Mouse (Mus musculus): Measurements from ENCODE around the gene BC048562. TPM values are rescaled to one million over a fixed set of nuclear protein-coding genes. Genes with fewer than 3 reads are reported as not detected.

BC048562 gene
- total and polyA plus RNA-seq, 2 experiments from 2014 or later, result not detected

- DNase-seq (ENCODE audit: low spot score) (peak; percentile 17), ATAC-seq (ENCODE audit: low FRiP score) (no peak)
- Histone ChIP-seq H3K4me1 (ENCODE audit: insufficient read depth, low read length) (no peaks in the 10 kb centered on the region), H3K4me3 (ENCODE audit: low read depth, low read length) (no peak overlapping the region), H3K27ac (ENCODE audit: low read depth, low read length) (no peak overlapping the region), H3K4me2 (ENCODE audit: low read depth, low read length, poor library complexity, severe bottlenecking) (no peak overlapping the region), H3K9me3 (ENCODE audit: low read length) (no peaks in the 10 kb centered on the region), H3K36me3 (ENCODE audit: insufficient read depth, low read length) (no peaks in the 10 kb centered on the region), H3K9ac (replicated peaks; ENCODE audit: low read length, poor library complexity, severe bottlenecking) (no peak overlapping the region), H3K27me3 (ENCODE audit: insufficient read depth, low read length) (no peaks in the 10 kb centered on the region)
- WGBS, result 87% methylated on average over 11 of the region's 11 CpGs
- TF ChIP-seq CTCF (IDR thresholded peaks at IDR 0.05), result no peak
Observed at GRCm38 (mm10) chr9:108441236-108441919, 5.1 kb downstream of the BC048562 start.

- Histone ChIP-seq H3K9me3 (ENCODE audit: low read length) (no peaks in the 10 kb centered on the region), H3K9ac (replicated peaks; ENCODE audit: low read length, poor library complexity, severe bottlenecking) (no peak overlapping the region), H3K4me2 (ENCODE audit: low read depth, low read length, poor library complexity, severe bottlenecking) (no peak overlapping the region), H3K4me1 (ENCODE audit: insufficient read depth, low read length) (peaks cover 7% of the 10 kb centered on the region), H3K27me3 (ENCODE audit: insufficient read depth, low read length) (no peaks in the 10 kb centered on the region), H3K4me3 (ENCODE audit: low read depth, low read length) (no peak overlapping the region), H3K36me3 (ENCODE audit: insufficient read depth, low read length) (peaks cover 17% of the 10 kb centered on the region), H3K27ac (ENCODE audit: low read depth, low read length) (no peak overlapping the region)
- ATAC-seq (ENCODE audit: low FRiP score), result no peak
- TF ChIP-seq CTCF (IDR thresholded peaks at IDR 0.05), result no peak
- 69% methylated on average over 9 of the region's 9 CpGs for WGBS
- DNase-seq (ENCODE audit: low spot score), result no peak
Observed at GRCm38 (mm10) chr9:108445125-108445524, 8.8 kb downstream of the BC048562 start.

- Histone ChIP-seq H3K36me3 (ENCODE audit: insufficient read depth, low read length) (peaks cover 17% of the 10 kb centered on the region), H3K4me2 (ENCODE audit: low read depth, low read length, poor library complexity, severe bottlenecking) (peak overlapping the region; percentile 73), H3K9me3 (ENCODE audit: low read length) (no peaks in the 10 kb centered on the region), H3K9ac (replicated peaks; ENCODE audit: low read length, poor library complexity, severe bottlenecking) (no peak overlapping the region; the same call in 1 of the 2 replicates), H3K4me3 (ENCODE audit: low read depth, low read length) (peak overlapping the region; percentile 15), H3K4me1 (ENCODE audit: insufficient read depth, low read length) (peaks cover 29% of the 10 kb centered on the region), H3K27me3 (ENCODE audit: insufficient read depth, low read length) (no peaks in the 10 kb centered on the region), H3K27ac (ENCODE audit: low read depth, low read length) (peak overlapping the region; percentile 82)
- ATAC-seq (ENCODE audit: low FRiP score) (peak; percentile 22; the same call in 1 of the 2 replicates), DNase-seq (ENCODE audit: low spot score) (peak; percentile 79)
- 11% methylated on average over 4 of the region's 4 CpGs for WGBS
- no peak for TF ChIP-seq CTCF (IDR thresholded peaks at IDR 0.05)
Observed at GRCm38 (mm10) chr9:108449860-108450259, 13.6 kb downstream of the BC048562 start.

GRCm38 (mm10) chr9:108450292-108451169 lies 14.2 kb downstream of the BC048562 start:
- 37% methylated on average over 21 of the region's 21 CpGs for WGBS
- peak; percentile 35 for ATAC-seq (ENCODE audit: low FRiP score)

DNA sequence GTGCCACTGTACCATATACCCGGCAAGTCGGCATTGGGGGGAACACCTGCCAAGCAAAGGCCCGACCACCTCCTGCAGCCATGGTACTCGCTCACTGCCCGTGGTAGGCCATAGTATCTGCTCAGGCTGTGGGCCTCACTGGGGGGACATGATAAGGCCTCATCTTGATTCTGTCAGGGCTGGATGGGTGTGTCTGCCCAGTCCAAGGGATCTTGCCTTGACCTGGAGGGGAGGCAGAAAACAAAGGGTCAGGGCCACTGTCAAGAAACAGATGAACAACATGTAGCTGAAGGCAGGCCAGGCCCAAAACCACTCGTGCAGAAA lies 14.8 kb downstream of the BC048562 start:
- Histone ChIP-seq H3K27ac (ENCODE audit: low read depth, low read length) (peak overlapping the region; percentile 82), H3K4me1 (ENCODE audit: insufficient read depth, low read length) (peaks cover 29% of the 10 kb centered on the region), H3K9ac (replicated peaks; ENCODE audit: low read length, poor library complexity, severe bottlenecking) (peak overlapping the region; percentile 29), H3K36me3 (ENCODE audit: insufficient read depth, low read length) (peaks cover 17% of the 10 kb centered on the region), H3K4me2 (ENCODE audit: low read depth, low read length, poor library complexity, severe bottlenecking) (peak overlapping the region; percentile 73), H3K4me3 (ENCODE audit: low read depth, low read length) (peak overlapping the region; percentile 75), H3K9me3 (ENCODE audit: low read length) (no peaks in the 10 kb centered on the region), H3K27me3 (ENCODE audit: insufficient read depth, low read length) (no peaks in the 10 kb centered on the region)
- ATAC-seq (ENCODE audit: low FRiP score) (no peak), DNase-seq (ENCODE audit: low spot score) (no peak)
- 67% methylated on average over 6 of the region's 6 CpGs for WGBS
- no peak for TF ChIP-seq CTCF (IDR thresholded peaks at IDR 0.05)

More at GRCm38 (mm10) chr9:108450292-108451169, 14.2 kb downstream of the BC048562 start:
- Histone ChIP-seq H3K36me3 (ENCODE audit: insufficient read depth, low read length) (peaks cover 17% of the 10 kb centered on the region), H3K9me3 (ENCODE audit: low read length) (no peaks in the 10 kb centered on the region), H3K9ac (replicated peaks; ENCODE audit: low read length, poor library complexity, severe bottlenecking) (peak overlapping the region; percentile 29), H3K4me2 (ENCODE audit: low read depth, low read length, poor library complexity, severe bottlenecking) (peak overlapping the region; percentile 73), H3K4me1 (ENCODE audit: insufficient read depth, low read length) (peaks cover 29% of the 10 kb centered on the region), H3K4me3 (ENCODE audit: low read depth, low read length) (peak overlapping the region; percentile 75), H3K27ac (ENCODE audit: low read depth, low read length) (peak overlapping the region; percentile 82), H3K27me3 (ENCODE audit: insufficient read depth, low read length) (no peaks in the 10 kb centered on the region)
- DNase-seq (ENCODE audit: low spot score), result peak; percentile 76
- peak; percentile 8; the same call in 1 of the 2 replicates for TF ChIP-seq CTCF (IDR thresholded peaks at IDR 0.05)
